Mouse (Mus musculus) gastrocnemius, postnatal 25 days (tissue): ENCODE data around the gene Rnf222. TPM values are rescaled to one million over a fixed set of nuclear protein-coding genes. Genes with fewer than 3 reads are reported as not detected.
A peak's percentile ranks its signal among the peaks of the same experiment; 100 is the strongest.

ENCODE experiments used
- DNase-seq: peaks from one replicate; pipeline ENCODE4 v3.0.0; 2022
- long read RNA-seq, 2 experiments: library from polyadenylated mRNA; stranded (forward); transcript quantifications; one replicate each; pipeline ENCODE4 v2.0.0; 2021
- total RNA-seq, 2 experiments: library from RNA; stranded (reverse); gene quantifications; 1 replicate in 1 of 2; 2 replicates in 1 of 2; pipeline ENCODE4 v1.2.3; 2021

The Rnf222 gene
- not detected for total RNA-seq
- long read RNA-seq, experiment 1, result 0 reads
- long read RNA-seq, experiment 2, result 0 reads

GRCm38 (mm10) chr11:68888253-68888652, at the start of gene Rnf222:
Gene Rnf222, plus strand, starts transcription at chr11:68888553.
- DNase-seq, result no peak

GRCm38 (mm10) chr11:68839606-68840005, 48.7 kb upstream of the Rnf222 start:
- DNase-seq, result no peak

DNA sequence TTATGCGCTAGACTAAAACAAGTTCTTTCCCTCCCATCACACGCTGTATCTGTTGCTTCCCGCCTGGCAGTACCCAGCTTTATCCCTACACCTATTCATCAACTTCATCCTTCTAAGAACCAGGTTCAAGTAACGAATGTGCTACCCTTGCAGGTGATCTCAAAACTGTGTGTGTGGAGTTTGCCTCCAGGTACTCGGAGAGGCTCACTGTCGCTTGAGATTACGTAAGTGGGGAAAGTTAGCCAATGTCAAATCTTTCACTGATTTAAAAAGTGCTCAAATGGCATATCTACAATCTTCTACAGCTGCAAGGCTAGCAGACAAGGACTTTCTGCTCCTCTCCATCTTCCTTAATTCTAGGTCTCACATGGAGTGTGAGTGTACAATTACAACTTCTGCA, 37.5 kb upstream of the Rnf222 start:
- DNase-seq, result no peak

- no peak for DNase-seq
These were observed 36.5 kb upstream of the Rnf222 start for GRCm38 (mm10) chr11:68851644-68852485.

GRCm38 (mm10) chr11:68852486-68852901, 35.9 kb upstream of the Rnf222 start:
- peak; percentile 80 for DNase-seq

GRCm38 (mm10) chr11:68852932-68853409, 35.4 kb upstream of the Rnf222 start:
- peak; percentile 100 for DNase-seq

- DNase-seq, result peak; percentile 50
These were observed 34.5 kb upstream of the Rnf222 start for GRCm38 (mm10) chr11:68853611-68854401.

- no peak for DNase-seq
These were observed 33.7 kb upstream of the Rnf222 start for GRCm38 (mm10) chr11:68854621-68855020.

DNA sequence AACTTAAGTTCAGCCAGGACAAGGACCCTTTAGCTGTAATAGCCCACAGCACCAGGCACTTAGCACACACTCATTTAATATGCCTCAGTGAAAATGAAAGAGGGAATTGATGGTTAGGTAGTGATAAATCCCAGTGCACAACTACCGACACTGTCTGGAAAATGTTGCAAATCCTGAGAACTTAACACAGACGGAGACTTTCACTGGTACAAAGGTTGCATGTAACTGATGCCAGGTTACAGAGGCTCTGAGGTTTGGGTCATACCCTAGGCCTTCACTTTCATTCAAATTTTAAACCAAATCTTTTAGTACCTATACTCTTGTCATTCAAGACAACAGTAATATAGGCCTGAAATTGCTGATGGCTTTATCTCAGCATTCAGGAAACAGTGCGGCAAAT, 31.0 kb upstream of the Rnf222 start:
- DNase-seq, result no peak

DNA sequence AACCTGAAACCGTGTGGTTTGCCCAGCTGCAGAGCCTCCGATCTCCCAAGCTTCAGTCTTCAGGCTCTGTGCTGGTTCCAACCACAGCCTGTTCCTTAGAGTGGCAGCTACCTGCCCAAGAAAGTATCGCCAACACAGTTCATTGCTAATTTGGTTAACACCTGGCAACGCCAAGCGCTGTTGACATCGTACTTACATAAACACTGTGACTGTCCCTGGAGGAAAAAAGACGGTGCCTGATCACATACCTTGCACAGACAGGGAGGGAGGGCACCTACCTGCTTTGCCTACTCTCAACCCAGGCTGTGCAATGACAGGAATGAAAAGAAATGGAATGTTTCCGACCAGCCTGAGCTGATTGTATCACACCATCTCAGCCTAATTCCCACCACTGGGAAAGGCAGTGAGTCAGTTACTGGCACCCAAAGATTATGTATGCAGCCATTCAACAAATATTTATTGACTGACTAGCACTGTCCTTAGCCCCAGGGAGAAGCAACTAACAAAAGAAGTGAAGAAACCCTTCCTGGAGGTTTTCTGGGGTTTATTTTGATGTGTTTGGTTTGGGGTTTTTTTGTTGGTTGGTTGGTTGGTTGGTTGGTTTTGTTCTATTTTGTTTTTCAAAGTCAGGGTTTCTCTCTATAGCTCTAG, 28.3 kb upstream of the Rnf222 start:
- no peak for DNase-seq

DNA sequence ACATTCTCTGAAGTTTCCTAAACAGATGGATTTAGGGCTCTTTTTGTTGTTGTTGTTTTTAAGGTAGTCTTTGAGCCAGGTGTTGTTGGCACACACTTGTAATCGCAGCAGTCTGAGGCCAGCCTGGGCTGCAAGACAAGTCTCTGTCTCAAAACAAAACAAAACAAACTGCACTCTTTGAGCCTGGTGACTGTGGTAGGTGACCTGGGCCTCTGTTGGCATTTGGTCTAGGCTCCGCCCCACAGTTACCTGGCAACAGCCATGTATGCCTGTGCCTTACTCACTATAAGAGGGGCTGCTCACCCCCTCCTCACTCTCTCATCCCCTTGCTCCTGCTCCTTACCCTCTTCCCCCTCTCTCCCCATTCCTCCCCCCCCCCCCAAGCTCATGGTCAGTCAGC, 26.1 kb upstream of the Rnf222 start:
- DNase-seq, result no peak

DNA sequence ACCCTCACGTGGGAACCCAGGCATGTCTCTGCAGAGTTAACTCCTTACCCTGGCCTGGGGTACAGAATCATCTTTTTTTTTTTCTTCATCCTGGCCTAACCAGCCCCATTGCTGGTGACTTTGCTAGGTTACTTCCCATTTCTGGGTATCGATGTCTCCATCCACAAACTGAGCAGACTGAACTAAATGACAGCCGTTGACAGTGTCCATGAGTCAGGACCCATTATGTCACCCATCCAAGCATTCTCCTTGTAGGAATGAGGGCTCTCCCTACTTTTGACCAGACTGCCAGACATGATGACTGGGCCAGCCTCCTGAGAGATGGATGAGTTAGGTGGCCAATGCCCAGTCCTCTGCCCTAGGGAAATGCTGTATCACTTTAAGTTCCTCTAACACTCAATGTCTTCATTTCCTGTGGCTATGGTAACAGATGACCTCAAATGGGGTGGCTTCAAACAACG, 24.7 kb upstream of the Rnf222 start:
- no peak for DNase-seq

- peak; percentile 86 for DNase-seq
These were observed 23.7 kb upstream of the Rnf222 start for GRCm38 (mm10) chr11:68864544-68865189.

- DNase-seq, result no peak
These were observed 17.1 kb upstream of the Rnf222 start for GRCm38 (mm10) chr11:68871277-68871676.

- peak; percentile 59 for DNase-seq
These were observed 16.6 kb upstream of the Rnf222 start, which contains the start of gene Ndel1 for GRCm38 (mm10) chr11:68871748-68872147. Gene Ndel1, minus strand, starts transcription at chr11:68871858.

GRCm38 (mm10) chr11:68874841-68875240, 13.5 kb upstream of the Rnf222 start:
- DNase-seq, result no peak

DNA sequence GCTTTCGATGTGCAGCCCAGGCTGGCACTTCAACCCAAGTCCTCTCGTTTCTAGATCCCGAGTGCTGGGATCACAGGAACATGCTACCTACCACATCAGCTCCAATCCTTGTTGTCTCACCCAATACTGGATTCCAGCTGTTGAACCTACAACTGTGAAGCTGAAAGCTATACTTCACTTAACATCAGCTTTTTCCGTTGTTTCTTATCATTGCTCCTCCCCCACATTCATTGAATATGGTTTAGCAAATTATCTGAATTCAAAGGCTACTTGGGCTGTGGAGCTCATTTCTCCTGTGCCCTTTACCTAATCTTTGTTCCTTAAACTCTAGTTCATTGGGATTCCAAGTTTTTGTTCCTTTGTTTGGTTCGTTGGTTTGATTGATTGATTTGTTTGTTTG, 9.5 kb upstream of the Rnf222 start:
- DNase-seq, result no peak

- no peak for DNase-seq
These were observed 6.2 kb upstream of the Rnf222 start for GRCm38 (mm10) chr11:68882107-68882506.

DNA sequence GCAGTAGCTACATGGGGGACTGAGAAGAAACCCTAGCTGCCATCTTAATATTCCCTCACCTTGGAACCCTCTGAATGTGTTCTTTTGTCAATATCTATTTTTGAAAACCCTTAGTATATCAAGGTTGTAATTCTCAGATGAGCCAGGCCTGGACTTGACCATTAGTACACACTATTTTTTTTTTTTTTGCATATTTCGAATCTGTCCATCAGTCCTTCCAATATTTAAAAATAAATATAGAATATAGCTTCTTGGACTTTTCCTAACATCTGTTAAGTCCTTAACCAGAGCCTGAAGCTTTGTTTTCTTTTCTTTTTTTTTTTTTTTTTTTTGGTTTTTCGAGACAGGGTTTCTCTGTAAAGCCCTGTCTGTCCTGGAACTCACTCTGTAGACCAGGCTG, 4.5 kb upstream of the Rnf222 start:
- DNase-seq, result no peak

GRCm38 (mm10) chr11:68884368-68884767, 4.0 kb upstream of the Rnf222 start:
- no peak for DNase-seq

GRCm38 (mm10) chr11:68886091-68886490, 2.3 kb upstream of the Rnf222 start:
- no peak for DNase-seq

DNA sequence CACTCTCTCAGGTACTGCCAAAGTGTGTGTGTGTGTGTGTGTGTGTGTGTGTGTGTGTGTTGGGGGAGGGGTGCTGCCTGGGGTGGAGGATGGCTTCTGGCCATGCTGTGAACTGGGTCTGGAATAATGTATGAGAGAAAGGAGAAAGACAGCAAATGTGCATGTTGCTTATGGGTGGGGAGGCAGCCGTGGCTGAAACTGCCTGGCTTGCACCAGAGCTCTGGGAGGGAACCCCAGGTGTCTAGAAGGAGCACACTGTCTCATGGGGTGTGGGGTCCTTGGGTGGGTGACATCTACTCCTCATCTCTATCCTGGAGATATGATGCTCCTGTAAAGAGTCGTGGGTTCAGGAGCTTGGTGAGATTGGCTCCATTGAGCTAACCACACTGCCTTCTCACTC, 300 bp downstream of the Rnf222 start:
- DNase-seq, result no peak
